Mouse (Mus musculus) intestine, embryonic 16.5 days (tissue): ENCODE measurements around the gene Actn3. TPM values are rescaled to one million over a fixed set of nuclear protein-coding genes. Genes with fewer than 3 reads are reported as not detected.
"Not testable (repeated sequence)": the region's sequence is repeated elsewhere in the genome, so short reads cannot be mapped to it uniquely, and the experiment has no call there.

Experiments used
- ATAC-seq: fragments of 200-750 bp; cut with Nextera tagmentation; 2 replicates; pipeline ENCODE4 v1.8.0; 2017; ENCODE audit warnings: moderate TSS enrichment, moderate library complexity
- H3K27ac ChIP-seq: fragments of 300-500 bp; sonication (generic); 2 replicates; pipeline ENCODE4 v1.5.1; 2014; ENCODE audit warnings: mild to moderate bottlenecking, low read length
- H3K27me3 ChIP-seq: fragments of 300-500 bp; sonication (generic); replicated peaks from 2 replicates; pipeline ENCODE4 v1.6.1; 2014; ENCODE audit warnings: low read length, control low read depth, mixed read lengths; ENCODE audit not compliant: control insufficient read depth, insufficient read depth
- H3K36me3 ChIP-seq: fragments of 300-500 bp; sonication (generic); 2 replicates; pipeline ENCODE4 v1.6.1; 2014; ENCODE audit warnings: low read length, control low read depth; ENCODE audit not compliant: control insufficient read depth, insufficient read depth
- H3K4me1 ChIP-seq: fragments of 300-500 bp; sonication (generic); 2 replicates; pipeline ENCODE4 v1.6.1; 2014; ENCODE audit warnings: low read length, control low read depth, mixed read lengths; ENCODE audit not compliant: control insufficient read depth, insufficient read depth
- H3K4me2 ChIP-seq: fragments of 300-500 bp; sonication (generic); 2 replicates; pipeline ENCODE4 v1.6.1; 2014; ENCODE audit warnings: low read depth, low read length, control low read depth
- H3K4me3 ChIP-seq: fragments of 300-500 bp; sonication (generic); 2 replicates; pipeline ENCODE4 v1.5.1; 2014; ENCODE audit warnings: mild to moderate bottlenecking, low read length
- H3K9ac ChIP-seq: fragments of 300-500 bp; sonication (generic); 2 replicates; pipeline ENCODE4 v1.6.1; 2014; ENCODE audit warnings: low read depth, low read length
- H3K9me3 ChIP-seq: fragments of 300-500 bp; sonication (generic); 2 replicates; pipeline ENCODE4 v1.6.1; 2016; ENCODE audit warnings: low read length, control low read depth; ENCODE audit not compliant: control insufficient read depth
- WGBS: fragments of 180-500 bp; shearing (Covaris S2); extraction: QIAGEN DNeasy Blood & Tissue Kit; methylation state at CpG from one replicate; pipeline ENCODE4 v1.1.7; 2014; 5-methylcytosine and 5-hydroxymethylcytosine counted together
- polyA plus RNA-seq: library from polyadenylated mRNA; unstranded; fragments of >200 nt; fragmentation: Nextera tagmentation; extraction: Ambion mirVana; gene quantifications from 2 replicates; pipeline ENCODE4 v1.2.1, GENCODE M21; 2015

Actn3 gene
- polyA plus RNA-seq, 1 experiment from 2014 or later, result 1.1 TPM

GRCm38 (mm10) chr19:4829156-4829555, 48.6 kb downstream of the Actn3 start:
- Histone ChIP-seq H3K27ac (no peak overlapping the region), H3K27me3 (no peaks in the 10 kb centered on the region), H3K36me3 (no peaks in the 10 kb centered on the region), H3K4me2 (no peak overlapping the region), H3K4me1 (0 out of 2 replicates have a peak, but pooled peaks cover 3% of the 10 kb centered on the region), H3K4me3 (no peak overlapping the region), H3K9ac (no peak overlapping the region), H3K9me3 (no peaks in the 10 kb centered on the region)
- 55% methylated on average over 7 of the region's 7 CpGs for WGBS
- peak; percentile 39 for ATAC-seq

GRCm38 (mm10) chr19:4828444-4829114, 49.1 kb downstream of the Actn3 start:
- 0 out of 2 replicates have a peak, but pooled peaks cover 3% of the 10 kb centered on the region for H3K4me1 ChIP-seq

GRCm38 (mm10) chr19:4820678-4821303, 56.9 kb downstream of the Actn3 start:
- peak; percentile 94 for ATAC-seq
- H3K9ac ChIP-seq, result no peak overlapping the region
- no peak overlapping the region for H3K4me3 ChIP-seq
- H3K9me3 ChIP-seq, result no peaks in the 10 kb centered on the region
- no peaks in the 10 kb centered on the region; the same call in 1 of the 2 replicates for H3K4me1 ChIP-seq
- no peaks in the 10 kb centered on the region for H3K27me3 ChIP-seq
- WGBS, result 58% methylated on average over 5 of the region's 5 CpGs
- no peak overlapping the region for H3K4me2 ChIP-seq
- H3K36me3 ChIP-seq, result 0 out of 2 replicates have a peak, but pooled peaks cover 3% of the 10 kb centered on the region
- no peak overlapping the region; the same call in 1 of the 2 replicates for H3K27ac ChIP-seq

More at GRCm38 (mm10) chr19:4828444-4829114, 49.1 kb downstream of the Actn3 start:
- Histone ChIP-seq H3K4me2 (no peak overlapping the region), H3K4me3 (no peak overlapping the region), H3K9ac (peak overlapping the region; percentile 44; the same call in 1 of the 2 replicates), H3K27me3 (no peaks in the 10 kb centered on the region), H3K9me3 (no peaks in the 10 kb centered on the region), H3K36me3 (0 out of 2 replicates have a peak, but pooled peaks cover under 1% of the 10 kb centered on the region), H3K27ac (peak overlapping the region; percentile 58)
- peak; percentile 90 for ATAC-seq
- WGBS, result 48% methylated on average over 16 of the region's 16 CpGs

GRCm38 (mm10) chr19:4817182-4817835, 60.4 kb downstream of the Actn3 start:
- Histone ChIP-seq H3K36me3 (no peaks in the 10 kb centered on the region), H3K27ac (peak overlapping the region; percentile 78)
- 13% methylated on average over 1 of the region's 1 CpGs for WGBS

GRCm38 (mm10) chr19:4813015-4813414, 64.7 kb downstream of the Actn3 start:
- no peak overlapping the region for H3K4me2 ChIP-seq
- no peaks in the 10 kb centered on the region for H3K27me3 ChIP-seq
- H3K4me1 ChIP-seq, result peaks cover 15% of the 10 kb centered on the region
- no peak overlapping the region for H3K9ac ChIP-seq
- no peak for ATAC-seq
- H3K27ac ChIP-seq, result no peak overlapping the region
- H3K9me3 ChIP-seq, result no peaks in the 10 kb centered on the region
- H3K4me3 ChIP-seq, result no peak overlapping the region
- no peaks in the 10 kb centered on the region for H3K36me3 ChIP-seq
- 84% methylated on average over 6 of the region's 6 CpGs for WGBS

More at GRCm38 (mm10) chr19:4817182-4817835, 60.4 kb downstream of the Actn3 start:
- H3K27me3 ChIP-seq, result no peaks in the 10 kb centered on the region
- ATAC-seq, result peak; percentile 80
- H3K9ac ChIP-seq, result no peak overlapping the region
- H3K9me3 ChIP-seq, result no peaks in the 10 kb centered on the region
- H3K4me3 ChIP-seq, result no peak overlapping the region
- no peak overlapping the region for H3K4me2 ChIP-seq
- no peaks in the 10 kb centered on the region; the same call in none of the 2 replicates for H3K4me1 ChIP-seq

GRCm38 (mm10) chr19:4812334-4812949, 65.3 kb downstream of the Actn3 start:
- H3K4me1 ChIP-seq, result peaks cover 15% of the 10 kb centered on the region
- WGBS, result 69% methylated on average over 8 of the region's 8 CpGs
- ATAC-seq, result not testable (repeated sequence)

GRCm38 (mm10) chr19:4811909-4812242, 65.8 kb downstream of the Actn3 start:
- Histone ChIP-seq H3K27me3 (no peaks in the 10 kb centered on the region), H3K27ac (peak overlapping the region; percentile 96), H3K36me3 (no peaks in the 10 kb centered on the region), H3K4me2 (peak overlapping the region; percentile 60), H3K9me3 (no peaks in the 10 kb centered on the region), H3K4me3 (peak overlapping the region; percentile 96), H3K4me1 (peaks cover 20% of the 10 kb centered on the region), H3K9ac (peak overlapping the region; percentile 84)
- WGBS, result 2% methylated on average over 12 of the region's 12 CpGs
- no peak for ATAC-seq

More at GRCm38 (mm10) chr19:4812334-4812949, 65.3 kb downstream of the Actn3 start:
- H3K27me3 ChIP-seq, H3K9me3 ChIP-seq, H3K36me3 ChIP-seq: not testable (repeated sequence)
- H3K9ac ChIP-seq, result peak overlapping the region; percentile 84
- peak overlapping the region; percentile 60 for H3K4me2 ChIP-seq
- peak overlapping the region; percentile 96 for H3K4me3 ChIP-seq
- peak overlapping the region; percentile 96 for H3K27ac ChIP-seq
